Mouse (Mus musculus) intestine, embryonic 15.5 days (tissue): ENCODE data around the gene Thada. TPM values are rescaled to one million over a fixed set of nuclear protein-coding genes. Genes with fewer than 3 reads are reported as not detected.

Experiments
- ATAC-seq: fragments of 200-750 bp; cut with Nextera tagmentation; 2 replicates; pipeline ENCODE4 v1.8.0; 2017; ENCODE audit warnings: moderate TSS enrichment, moderate library complexity
- H3K27ac ChIP-seq: fragments of 300-500 bp; sonication (generic); 2 replicates; pipeline ENCODE4 v1.5.1; 2015; ENCODE audit warnings: mild to moderate bottlenecking, inconsistent platforms
- H3K27me3 ChIP-seq: fragments of 300-500 bp; sonication (generic); replicated peaks from 2 replicates; pipeline ENCODE4 v1.6.1; 2015; ENCODE audit warnings: inconsistent platforms
- H3K36me3 ChIP-seq: fragments of 300-500 bp; sonication (generic); 2 replicates; pipeline ENCODE4 v1.6.1; 2015; ENCODE audit warnings: inconsistent platforms
- H3K4me1 ChIP-seq: fragments of 300-500 bp; sonication (generic); replicated peaks from 2 replicates; pipeline ENCODE4 v1.6.1; 2015; ENCODE audit warnings: inconsistent platforms
- H3K4me2 ChIP-seq: fragments of 300-500 bp; sonication (generic); replicated peaks from 2 replicates; pipeline ENCODE4 v1.6.1; 2015; ENCODE audit warnings: mild to moderate bottlenecking, inconsistent platforms
- H3K4me3 ChIP-seq: fragments of 300-500 bp; sonication (generic); replicated peaks from 2 replicates; pipeline ENCODE4 v1.5.1; 2015; ENCODE audit warnings: inconsistent platforms
- H3K9ac ChIP-seq: fragments of 300-500 bp; sonication (generic); 2 replicates; pipeline ENCODE4 v1.6.1; 2015; ENCODE audit warnings: inconsistent platforms
- H3K9me3 ChIP-seq: fragments of 300-500 bp; sonication (generic); 2 replicates; pipeline ENCODE4 v1.6.1; 2016; ENCODE audit warnings: inconsistent platforms
- whole genome bisulfite sequencing: fragments of 180-500 bp; shearing (Covaris S2); methylation state at CpG from one replicate; pipeline ENCODE4 v1.1.7; 2015; 5-methylcytosine and 5-hydroxymethylcytosine counted together
- polyA plus RNA-seq: library from polyadenylated mRNA; unstranded; fragments of >200 nt; fragmentation: Nextera tagmentation; extraction: Ambion mirVana; gene quantifications from 2 replicates; pipeline ENCODE4 v1.2.1, GENCODE M21; 2015

The Thada gene
- polyA plus RNA-seq, 1 experiment from 2014 or later, result 6.3 TPM

DNA sequence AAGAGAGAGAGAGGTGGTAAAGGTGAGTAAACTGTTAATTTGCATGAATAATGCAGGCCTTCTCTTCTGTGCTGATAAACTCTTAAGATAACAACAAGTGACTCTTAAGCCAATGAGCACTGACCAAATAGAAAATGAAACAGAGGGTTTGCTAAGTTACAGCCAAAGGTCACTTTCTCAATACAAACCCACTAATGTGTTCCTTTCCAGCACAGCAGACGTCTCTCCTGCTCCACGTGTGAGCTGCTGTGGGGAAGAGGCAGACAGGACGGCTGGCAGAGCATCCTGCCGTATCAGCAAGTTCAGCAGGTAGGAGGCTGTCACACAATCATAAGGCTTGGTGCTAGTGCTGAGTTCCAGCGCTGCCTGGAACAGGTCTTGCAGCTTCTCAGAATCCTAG is 34.0 kb downstream of the Thada start:
- no peaks in the 10 kb centered on the region for H3K27me3 ChIP-seq
- no peak for ATAC-seq
- H3K4me1 ChIP-seq, result no peaks in the 10 kb centered on the region
- peaks cover 17% of the 10 kb centered on the region for H3K36me3 ChIP-seq
- WGBS, result 64% methylated on average over 5 of the region's 5 CpGs
- no peak overlapping the region for H3K27ac ChIP-seq
- no peak overlapping the region for H3K9ac ChIP-seq
- H3K9me3 ChIP-seq, result no peaks in the 10 kb centered on the region
- no peak overlapping the region for H3K4me2 ChIP-seq
- no peak overlapping the region for H3K4me3 ChIP-seq

GRCm38 (mm10) chr17:84424258-84424657 is 41.7 kb downstream of the Thada start:
- H3K4me3 ChIP-seq, result no peak overlapping the region
- 68% methylated on average over 1 of the region's 1 CpGs for WGBS
- H3K4me1 ChIP-seq, result peaks cover 9% of the 10 kb centered on the region; the same call in 1 of the 2 replicates
- H3K27me3 ChIP-seq, result no peaks in the 10 kb centered on the region
- H3K27ac ChIP-seq, result no peak overlapping the region
- no peak for ATAC-seq
- no peaks in the 10 kb centered on the region for H3K9me3 ChIP-seq
- H3K9ac ChIP-seq, result no peak overlapping the region
- H3K36me3 ChIP-seq, result peaks cover 8% of the 10 kb centered on the region
- no peak overlapping the region for H3K4me2 ChIP-seq

DNA sequence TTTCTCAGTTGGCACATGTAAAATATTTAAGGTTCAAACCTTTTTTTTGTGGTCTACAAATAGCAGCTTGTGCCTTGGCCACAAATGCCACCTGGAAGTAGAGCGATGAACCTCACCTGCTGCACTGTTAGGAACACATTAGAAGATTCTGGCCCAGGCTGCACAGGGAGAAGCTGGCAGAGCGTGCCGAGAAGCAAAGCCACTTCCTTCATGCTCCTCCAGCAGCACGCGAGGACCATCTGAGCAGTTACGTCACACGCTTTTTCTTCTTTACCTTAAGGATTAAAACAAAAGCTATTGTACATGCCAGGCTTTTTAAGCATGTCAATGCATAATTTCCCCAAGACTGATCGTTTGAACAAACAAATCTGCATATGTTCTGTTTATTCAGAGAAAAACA is 43.1 kb downstream of the Thada start:
- Histone ChIP-seq H3K4me2 (no peak overlapping the region), H3K27ac (peak overlapping the region; percentile 42), H3K27me3 (no peaks in the 10 kb centered on the region), H3K36me3 (peaks cover 8% of the 10 kb centered on the region), H3K9ac (no peak overlapping the region), H3K9me3 (no peaks in the 10 kb centered on the region), H3K4me1 (peaks cover 9% of the 10 kb centered on the region; the same call in 1 of the 2 replicates), H3K4me3 (no peak overlapping the region)
- ATAC-seq, result no peak
- WGBS, result 80% methylated on average over 8 of the region's 8 CpGs

- Histone ChIP-seq H3K9me3 (no peaks in the 10 kb centered on the region), H3K4me3 (no peak overlapping the region), H3K27me3 (no peaks in the 10 kb centered on the region), H3K4me1 (peaks cover 9% of the 10 kb centered on the region; the same call in 1 of the 2 replicates), H3K9ac (no peak overlapping the region), H3K36me3 (peaks cover 8% of the 10 kb centered on the region), H3K4me2 (no peak overlapping the region), H3K27ac (peak overlapping the region; percentile 49; the same call in 1 of the 2 replicates)
- ATAC-seq, result peak; percentile 60; the same call in 1 of the 2 replicates
- WGBS, result 67% methylated on average over 4 of the region's 4 CpGs
Measured at GRCm38 (mm10) chr17:84422001-84422785, 43.8 kb downstream of the Thada start.

GRCm38 (mm10) chr17:84421042-84421441 is 45.0 kb downstream of the Thada start:
- no peak overlapping the region for H3K4me2 ChIP-seq
- H3K27me3 ChIP-seq, result no peaks in the 10 kb centered on the region
- H3K4me1 ChIP-seq, result peaks cover 9% of the 10 kb centered on the region; the same call in 1 of the 2 replicates
- no peak overlapping the region for H3K4me3 ChIP-seq
- no peak overlapping the region for H3K9ac ChIP-seq
- ATAC-seq, result no peak
- H3K27ac ChIP-seq, result 0 out of 2 replicates have a peak overlapping the region, but pooled peaks have one; percentile 58
- 91% methylated on average over 4 of the region's 4 CpGs for WGBS
- H3K9me3 ChIP-seq, result no peaks in the 10 kb centered on the region
- peaks cover 8% of the 10 kb centered on the region for H3K36me3 ChIP-seq

GRCm38 (mm10) chr17:84420276-84420639 is 45.7 kb downstream of the Thada start:
- H3K4me1 ChIP-seq, result peaks cover 9% of the 10 kb centered on the region; the same call in 1 of the 2 replicates
- peaks cover 8% of the 10 kb centered on the region for H3K36me3 ChIP-seq
- no peaks in the 10 kb centered on the region for H3K27me3 ChIP-seq
- H3K9me3 ChIP-seq, result no peaks in the 10 kb centered on the region
- H3K4me3 ChIP-seq, result no peak overlapping the region
- no peak overlapping the region for H3K4me2 ChIP-seq
- peak; percentile 34 for ATAC-seq
- 53% methylated on average over 3 of the region's 3 CpGs for WGBS
- H3K27ac ChIP-seq, result peak overlapping the region; percentile 58
- H3K9ac ChIP-seq, result no peak overlapping the region

DNA sequence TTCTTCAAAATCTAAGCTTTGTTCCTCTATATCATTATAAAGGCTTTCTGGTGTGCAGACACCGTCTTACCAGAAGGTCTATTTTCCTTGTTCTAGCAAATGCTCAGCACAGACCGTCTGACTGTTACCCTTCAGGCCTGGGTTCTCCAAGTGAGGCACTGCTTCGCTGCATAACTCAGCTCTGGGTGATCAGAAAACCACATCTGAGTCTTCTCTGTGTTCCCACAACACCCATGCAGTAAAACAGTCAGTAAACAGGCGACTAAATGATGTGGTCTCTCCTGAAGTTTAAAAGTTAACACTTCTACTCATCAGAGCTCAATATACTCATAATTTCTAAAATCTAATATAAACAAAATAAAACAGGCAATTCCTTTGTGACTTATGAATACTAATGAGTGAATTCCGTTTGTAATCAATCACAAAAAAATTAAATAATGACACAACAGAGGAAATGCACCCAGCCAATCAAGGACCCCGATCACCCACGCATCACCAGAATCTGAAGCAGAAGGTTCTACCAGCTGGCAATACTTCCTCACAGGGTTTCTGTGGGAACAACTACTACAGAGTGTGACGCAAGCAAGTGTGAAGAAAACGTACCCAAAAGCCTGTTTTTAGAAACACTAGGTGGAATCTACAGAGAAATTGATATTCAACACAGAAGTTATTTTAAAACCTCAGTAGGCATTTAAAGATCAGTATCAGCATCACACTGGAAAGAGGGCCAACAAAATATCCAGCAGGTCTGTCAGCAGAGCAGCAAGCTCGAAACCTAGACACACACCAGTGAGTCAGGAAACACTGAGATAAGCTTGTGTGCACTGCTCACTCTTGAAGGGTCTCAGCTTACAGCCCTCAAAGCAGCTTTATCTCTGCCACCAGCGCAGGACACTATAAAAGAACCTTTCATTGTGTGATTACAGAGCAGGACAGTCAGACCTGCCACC is 46.4 kb downstream of the Thada start:
- Histone ChIP-seq H3K9me3 (no peaks in the 10 kb centered on the region), H3K4me2 (no peak overlapping the region), H3K36me3 (peaks cover 8% of the 10 kb centered on the region), H3K9ac (no peak overlapping the region), H3K4me3 (no peak overlapping the region), H3K27ac (peak overlapping the region; percentile 58), H3K27me3 (no peaks in the 10 kb centered on the region), H3K4me1 (peaks cover 9% of the 10 kb centered on the region; the same call in 1 of the 2 replicates)
- peak; percentile 57 for ATAC-seq
- WGBS, result 37% methylated on average over 11 of the region's 11 CpGs

DNA sequence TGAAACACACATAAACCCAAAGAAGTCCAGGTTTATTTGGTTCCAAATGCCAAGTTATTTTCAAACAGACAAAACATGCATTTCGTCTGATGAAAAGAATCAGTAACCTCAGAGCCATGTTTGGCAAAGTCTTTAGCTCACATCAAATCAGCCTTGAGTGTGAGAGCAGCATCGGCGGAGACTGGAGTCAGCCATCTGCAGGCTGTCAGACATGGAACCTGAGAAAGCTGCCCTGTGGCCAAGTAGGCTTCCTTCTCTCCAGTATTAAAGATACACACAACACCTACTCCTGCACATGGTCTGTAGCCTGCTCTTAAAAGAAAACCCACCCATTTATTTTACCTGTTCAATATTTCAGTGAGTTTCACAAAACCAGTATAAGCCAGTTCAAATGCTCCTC is 50.1 kb downstream of the Thada start:
- H3K4me3 ChIP-seq, result no peak overlapping the region
- H3K27ac ChIP-seq, result no peak overlapping the region
- whole genome bisulfite sequencing, result 74% methylated on average over 3 of the region's 3 CpGs
- H3K9ac ChIP-seq, result no peak overlapping the region
- H3K4me2 ChIP-seq, result no peak overlapping the region
- peaks cover 14% of the 10 kb centered on the region; the same call in 1 of the 2 replicates for H3K4me1 ChIP-seq
- no peaks in the 10 kb centered on the region for H3K27me3 ChIP-seq
- H3K9me3 ChIP-seq, result no peaks in the 10 kb centered on the region
- peaks cover 4% of the 10 kb centered on the region for H3K36me3 ChIP-seq
- ATAC-seq, result no peak

DNA sequence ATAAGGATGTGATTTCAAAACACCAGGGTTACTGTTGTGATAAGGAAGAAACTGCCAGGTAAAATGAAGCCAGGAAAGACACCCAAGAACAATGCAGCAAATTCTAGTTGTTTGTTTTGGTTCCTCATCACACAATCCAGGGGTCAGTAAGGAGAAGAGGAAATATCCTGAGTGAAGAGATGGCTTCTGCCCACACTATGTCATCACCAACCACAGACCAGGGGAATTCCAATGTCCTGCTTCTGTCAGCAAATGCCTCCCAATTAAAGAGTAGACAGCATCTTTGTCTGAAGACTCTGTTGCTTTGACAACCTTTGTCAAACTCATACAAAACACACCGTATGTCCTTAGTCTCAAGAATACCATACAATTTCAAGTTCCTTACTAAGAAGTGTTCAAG is 57.3 kb downstream of the Thada start:
- Histone ChIP-seq H3K9ac (no peak overlapping the region), H3K4me3 (no peak overlapping the region), H3K4me1 (0 out of 2 replicates have a peak, but pooled peaks cover 5% of the 10 kb centered on the region), H3K9me3 (no peaks in the 10 kb centered on the region), H3K4me2 (no peak overlapping the region), H3K27me3 (no peaks in the 10 kb centered on the region), H3K27ac (no peak overlapping the region), H3K36me3 (0 out of 2 replicates have a peak, but pooled peaks cover 3% of the 10 kb centered on the region)
- WGBS, result 82% methylated on average over 1 of the region's 1 CpGs
- no peak for ATAC-seq

- H3K4me3 ChIP-seq, result no peak overlapping the region
- H3K9ac ChIP-seq, result no peak overlapping the region
- H3K27ac ChIP-seq, result no peak overlapping the region
- no peaks in the 10 kb centered on the region for H3K27me3 ChIP-seq
- H3K9me3 ChIP-seq, result no peaks in the 10 kb centered on the region
- H3K4me2 ChIP-seq, result no peak overlapping the region
- WGBS, result 86% methylated on average over 6 of the region's 6 CpGs
- no peak for ATAC-seq
- H3K4me1 ChIP-seq, result no peaks in the 10 kb centered on the region; the same call in 1 of the 2 replicates
- H3K36me3 ChIP-seq, result 0 out of 2 replicates have a peak, but pooled peaks cover under 1% of the 10 kb centered on the region
Measured at GRCm38 (mm10) chr17:84405616-84406015, 60.4 kb downstream of the Thada start.

DNA sequence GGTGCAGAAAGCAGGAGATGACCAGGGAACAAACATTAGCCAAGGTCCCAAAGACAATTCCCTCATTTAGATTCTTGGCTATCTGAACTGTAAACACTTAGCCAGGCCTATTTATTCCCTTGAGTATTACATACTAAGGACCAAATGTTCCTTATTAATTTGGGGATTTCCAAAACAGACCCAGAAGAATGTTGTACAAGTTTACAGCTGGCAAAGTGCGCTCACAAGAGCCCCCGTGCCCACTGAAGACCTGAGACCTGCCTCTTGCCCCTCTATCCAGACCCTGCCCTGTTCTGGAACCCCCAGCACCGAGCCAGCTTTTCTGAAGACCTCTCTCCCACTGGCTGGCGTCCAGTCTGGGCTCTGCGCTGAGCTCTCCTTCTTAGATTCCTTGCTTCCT is 64.2 kb downstream of the Thada start:
- Histone ChIP-seq H3K4me2 (no peak overlapping the region), H3K9ac (no peak overlapping the region), H3K27me3 (no peaks in the 10 kb centered on the region), H3K36me3 (no peaks in the 10 kb centered on the region), H3K4me3 (no peak overlapping the region), H3K27ac (no peak overlapping the region), H3K9me3 (no peaks in the 10 kb centered on the region), H3K4me1 (no peaks in the 10 kb centered on the region; the same call in 1 of the 2 replicates)
- no peak for ATAC-seq
- 79% methylated on average over 5 of the region's 5 CpGs for WGBS

- 0 out of 2 replicates have a peak, but pooled peaks cover 4% of the 10 kb centered on the region for H3K36me3 ChIP-seq
- no peak for ATAC-seq
- H3K4me3 ChIP-seq, result no peak overlapping the region
- H3K27me3 ChIP-seq, result no peaks in the 10 kb centered on the region
- WGBS, result 85% methylated on average over 6 of the region's 6 CpGs
- H3K4me2 ChIP-seq, result no peak overlapping the region
- H3K4me1 ChIP-seq, result no peaks in the 10 kb centered on the region; the same call in 1 of the 2 replicates
- H3K9me3 ChIP-seq, result no peaks in the 10 kb centered on the region
- H3K27ac ChIP-seq, result no peak overlapping the region
- H3K9ac ChIP-seq, result no peak overlapping the region
Measured at GRCm38 (mm10) chr17:84399431-84399830, 66.6 kb downstream of the Thada start.
